Mouse (Mus musculus) spleen, adult 18-20 months (tissue): ENCODE results near the gene Snrk.

Experiments used
- DNase-seq, 2 experiments: peaks; one replicate each; pipeline ENCODE4 v3.0.0; 2022; ENCODE audit warnings: mixed read lengths in 2 of 2

The Snrk gene

GRCm38 (mm10) chr9:122117112-122117616, at the start of gene Snrk:
Gene Snrk (plus strand): TSS chr9:122117266.
- DNase-seq = peak; percentile 75 to 82

- DNase-seq = no peak
Observed at GRCm38 (mm10) chr9:122067654-122068053, 49.4 kb upstream of the Snrk start.

GRCm38 (mm10) chr9:122069560-122070174, 47.4 kb upstream of the Snrk start:
- DNase-seq = no peak

- DNase-seq = no peak
Observed at GRCm38 (mm10) chr9:122073980-122074379, 43.1 kb upstream of the Snrk start.

GRCm38 (mm10) chr9:122074575-122074974, 42.5 kb upstream of the Snrk start:
- DNase-seq = no peak

- DNase-seq = no peak
Observed at GRCm38 (mm10) chr9:122078456-122078855, 38.6 kb upstream of the Snrk start.

GRCm38 (mm10) chr9:122083698-122084097, 33.4 kb upstream of the Snrk start:
- DNase-seq = no peak

- no peak for DNase-seq
Observed at GRCm38 (mm10) chr9:122084175-122084574, 32.9 kb upstream of the Snrk start.

- DNase-seq = no peak
Observed at GRCm38 (mm10) chr9:122084636-122085035, 32.4 kb upstream of the Snrk start.

GRCm38 (mm10) chr9:122085055-122085454, 32.0 kb upstream of the Snrk start:
- no peak for DNase-seq

GRCm38 (mm10) chr9:122085550-122086205, 31.4 kb upstream of the Snrk start:
- DNase-seq = no peak

- no peak for DNase-seq
Observed at GRCm38 (mm10) chr9:122087086-122087485, 30.0 kb upstream of the Snrk start.

GRCm38 (mm10) chr9:122091171-122091570, 25.9 kb upstream of the Snrk start:
- DNase-seq = no peak

GRCm38 (mm10) chr9:122091782-122092228, 25.3 kb upstream of the Snrk start:
- DNase-seq = no peak

- DNase-seq = no peak
Observed at GRCm38 (mm10) chr9:122094171-122094570, 22.9 kb upstream of the Snrk start.

GRCm38 (mm10) chr9:122096822-122097511, 20.1 kb upstream of the Snrk start:
- no peak for DNase-seq

- DNase-seq = no peak
Observed at GRCm38 (mm10) chr9:122097535-122097934, 19.5 kb upstream of the Snrk start.

GRCm38 (mm10) chr9:122100584-122101127, 16.4 kb upstream of the Snrk start:
- DNase-seq = no peak

- DNase-seq = no peak
Observed at GRCm38 (mm10) chr9:122101196-122101595, 15.9 kb upstream of the Snrk start.

- DNase-seq = no peak
Observed at GRCm38 (mm10) chr9:122103550-122104284, 13.3 kb upstream of the Snrk start.

- no peak for DNase-seq
Observed at GRCm38 (mm10) chr9:122104285-122104829, 12.7 kb upstream of the Snrk start.

GRCm38 (mm10) chr9:122107701-122108375, 9.2 kb upstream of the Snrk start:
- DNase-seq = no peak
